Mouse (Mus musculus) lung, postnatal 14 days (tissue): Measurements from ENCODE around the gene Spen.
"Not testable (repeated sequence)": the region's sequence is repeated elsewhere in the genome, so short reads cannot be mapped to it uniquely, and the experiment has no call there.

Experiments
- DNase-seq: peaks from one replicate; pipeline ENCODE4 v3.0.0; 2021

The Spen gene

GRCm38 (mm10) chr4:141538408-141539212 lies at the start of gene Spen:
Gene Spen, minus strand, starts transcription at chr4:141538597.
- DNase-seq: peak; percentile 93

- DNase-seq: no peak
Measured at GRCm38 (mm10) chr4:141583919-141584318, 45.5 kb upstream of the Spen start.

GRCm38 (mm10) chr4:141581051-141581450 lies 42.7 kb upstream of the Spen start:
- DNase-seq: no peak

GRCm38 (mm10) chr4:141578833-141579232 lies 40.4 kb upstream of the Spen start:
- DNase-seq: no peak

- no peak for DNase-seq
Measured at GRCm38 (mm10) chr4:141576877-141577276, 38.5 kb upstream of the Spen start.

GRCm38 (mm10) chr4:141576404-141576803 lies 38.0 kb upstream of the Spen start:
- DNase-seq: no peak

- peak; percentile 94 for DNase-seq
Measured at GRCm38 (mm10) chr4:141574789-141575702, 36.6 kb upstream of the Spen start.

- DNase-seq: peak; percentile 63
Measured at GRCm38 (mm10) chr4:141573359-141573966, 35.1 kb upstream of the Spen start.

- peak; percentile 28 for DNase-seq
Measured at GRCm38 (mm10) chr4:141572668-141573358, 34.4 kb upstream of the Spen start.

GRCm38 (mm10) chr4:141571934-141572333 lies 33.5 kb upstream of the Spen start:
- peak; percentile 31 for DNase-seq

GRCm38 (mm10) chr4:141571337-141571739 lies 32.9 kb upstream of the Spen start:
- DNase-seq: no peak

- no peak for DNase-seq
Measured at GRCm38 (mm10) chr4:141570821-141571220, 32.4 kb upstream of the Spen start.

GRCm38 (mm10) chr4:141570004-141570403 lies 31.6 kb upstream of the Spen start:
- peak; percentile 58 for DNase-seq

GRCm38 (mm10) chr4:141568966-141569365 lies 30.6 kb upstream of the Spen start:
- DNase-seq: no peak

- not testable (repeated sequence) for DNase-seq
Measured at GRCm38 (mm10) chr4:141567174-141567573, 28.8 kb upstream of the Spen start.

- DNase-seq: no peak
Measured at GRCm38 (mm10) chr4:141566187-141566586, 27.8 kb upstream of the Spen start.

- no peak for DNase-seq
Measured at GRCm38 (mm10) chr4:141565325-141565724, 26.9 kb upstream of the Spen start.

GRCm38 (mm10) chr4:141564660-141565059 lies 26.3 kb upstream of the Spen start:
- DNase-seq: no peak

GRCm38 (mm10) chr4:141564209-141564608 lies 25.8 kb upstream of the Spen start:
- DNase-seq: no peak

- DNase-seq: no peak
Measured at GRCm38 (mm10) chr4:141562281-141562680, 23.9 kb upstream of the Spen start.

- not testable (repeated sequence) for DNase-seq
Measured at GRCm38 (mm10) chr4:141561331-141561919, 23.0 kb upstream of the Spen start.

- peak; percentile 87 for DNase-seq
Measured at GRCm38 (mm10) chr4:141559898-141560263, 21.5 kb upstream of the Spen start.
